Mouse (Mus musculus) T-helper 2 cell (primary cell): ENCODE results near the gene 1700001O22Rik.

Experiments used
- in situ Hi-C: fragments of 300-600 bp; cut with MboI, MseI; formaldehyde crosslinking; loops from one replicate; pipeline ENCODE4 v1.15.1; 2025; ENCODE audit warnings: high pct_unique_total_duplicates

Gene 1700001O22Rik

GRCm38 (mm10) chr2:30816383-30816782 lies 12.9 kb upstream of the 1700001O22Rik start:
- in situ Hi-C loops = no loop called here

- in situ Hi-C loops = no loop called here
Observed at GRCm38 (mm10) chr2:30810573-30810972, 7.1 kb upstream of the 1700001O22Rik start.

GRCm38 (mm10) chr2:30809503-30809902 lies 6.0 kb upstream of the 1700001O22Rik start:
- in situ Hi-C loops = no loop called here

- in situ Hi-C loops = no loop called here
Observed at GRCm38 (mm10) chr2:30808296-30808655, 4.8 kb upstream of the 1700001O22Rik start.

GRCm38 (mm10) chr2:30807648-30808295 lies 4.3 kb upstream of the 1700001O22Rik start, which contains the start of gene Ntmt1:
Ntmt1 (plus strand) TSS chr2:30807826.
- in situ Hi-C loops = no loop called here

DNA sequence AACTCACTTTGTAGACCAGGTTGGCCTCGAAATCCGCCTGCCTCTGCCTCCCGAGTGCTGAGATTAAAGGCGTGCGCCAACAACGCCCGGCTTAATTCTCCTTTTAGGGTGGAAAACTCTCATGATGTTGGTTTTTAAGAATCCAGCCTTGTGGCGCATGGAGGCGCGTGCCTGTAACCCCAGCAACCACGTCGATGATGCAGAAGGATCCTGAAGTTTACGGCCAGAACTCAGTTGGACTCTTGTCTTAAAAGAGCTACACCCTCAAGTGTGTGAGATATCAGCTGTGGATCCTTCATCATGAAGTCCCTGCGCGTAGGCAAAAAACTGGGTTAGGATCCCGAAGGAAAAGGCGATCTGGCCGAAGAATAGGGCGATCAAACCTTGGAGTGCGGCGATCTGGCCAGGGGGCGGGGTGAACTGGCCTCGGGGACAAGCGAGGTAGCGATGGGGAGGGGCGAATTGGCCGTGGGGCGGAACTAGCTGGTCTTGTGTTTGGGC lies 3.7 kb upstream of the 1700001O22Rik start:
- in situ Hi-C loops = no loop called here

DNA sequence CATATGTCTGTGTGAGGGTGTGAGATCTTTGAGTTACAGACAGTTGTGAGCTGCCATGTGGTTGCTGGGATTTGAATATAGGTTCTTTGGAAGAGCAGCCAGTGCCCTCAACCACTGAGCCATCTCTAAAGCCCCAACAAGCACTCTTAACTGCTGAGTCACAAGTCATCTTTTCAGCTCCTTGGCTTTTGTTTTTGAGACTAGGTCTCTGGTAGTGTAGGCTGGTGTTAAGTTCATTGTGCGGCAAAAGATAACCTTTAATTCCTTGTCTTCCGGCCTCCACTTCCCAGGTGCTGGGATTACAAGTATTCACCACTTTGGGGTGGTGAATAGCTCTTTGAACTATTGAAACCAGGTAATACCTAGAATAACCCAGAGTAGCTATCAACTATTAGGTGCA lies 2.5 kb upstream of the 1700001O22Rik start:
- in situ Hi-C loops = no loop called here

DNA sequence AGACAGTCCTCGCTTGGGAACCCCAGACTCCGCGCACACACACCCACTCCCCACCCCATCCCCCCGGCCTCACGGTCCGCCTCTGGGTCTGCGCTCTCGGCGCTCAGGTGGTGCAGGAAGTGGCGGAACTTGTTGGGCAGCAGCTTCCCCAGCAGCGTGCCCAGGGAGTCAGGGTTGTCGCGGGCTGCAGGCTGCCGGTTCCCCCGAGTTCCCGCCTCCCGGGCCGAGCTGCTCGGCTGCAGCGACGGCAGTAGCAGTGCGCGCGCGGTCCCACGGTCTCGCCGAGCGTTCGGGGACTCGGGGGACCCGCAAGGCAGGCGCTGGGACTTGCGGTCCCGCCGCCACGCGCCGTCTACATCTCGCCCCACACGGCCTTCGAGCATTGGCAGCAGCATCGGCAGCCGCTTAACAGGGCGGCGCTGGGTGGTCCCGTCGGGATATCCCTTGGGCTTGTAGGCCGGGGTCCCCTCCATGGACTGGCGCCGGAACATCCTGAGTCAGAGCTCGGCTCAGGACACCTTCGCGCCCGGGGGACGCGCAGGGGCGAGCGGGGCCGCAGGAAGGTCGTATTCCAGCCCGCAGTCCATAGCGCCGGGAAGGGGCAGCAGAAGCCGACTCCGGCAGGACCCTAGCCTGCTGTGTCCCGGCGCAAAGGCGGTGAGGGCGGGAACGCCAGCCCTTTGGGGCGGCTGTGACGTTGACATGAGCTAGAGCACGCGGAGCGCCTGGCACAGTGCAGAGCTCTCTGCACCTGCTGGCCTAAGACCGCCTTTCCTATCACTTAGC lies 2.2 kb downstream of the 1700001O22Rik start:
- in situ Hi-C loops = no loop called here

GRCm38 (mm10) chr2:30800671-30801066 lies 2.8 kb downstream of the 1700001O22Rik start:
- in situ Hi-C loops = no loop called here

DNA sequence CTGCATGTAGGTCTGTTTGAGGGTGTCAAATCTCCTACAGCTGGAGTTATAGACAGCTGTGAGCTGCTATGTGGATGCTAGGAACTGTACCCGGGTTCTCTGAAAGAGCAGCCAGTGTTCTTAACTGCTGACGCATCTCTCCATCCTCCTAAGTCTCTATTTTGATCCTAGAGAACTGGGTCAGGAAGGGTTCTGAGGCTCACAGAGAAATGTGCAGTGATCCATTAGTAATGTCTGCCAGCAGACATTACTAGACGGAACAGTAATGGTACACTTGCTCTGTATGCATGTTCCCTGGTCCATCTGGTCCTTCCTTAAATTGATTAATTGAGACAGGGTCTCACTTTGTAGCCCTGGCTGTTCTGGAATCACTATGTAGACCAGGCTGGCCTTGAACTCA lies 4.0 kb downstream of the 1700001O22Rik start:
- in situ Hi-C loops = no loop called here

DNA sequence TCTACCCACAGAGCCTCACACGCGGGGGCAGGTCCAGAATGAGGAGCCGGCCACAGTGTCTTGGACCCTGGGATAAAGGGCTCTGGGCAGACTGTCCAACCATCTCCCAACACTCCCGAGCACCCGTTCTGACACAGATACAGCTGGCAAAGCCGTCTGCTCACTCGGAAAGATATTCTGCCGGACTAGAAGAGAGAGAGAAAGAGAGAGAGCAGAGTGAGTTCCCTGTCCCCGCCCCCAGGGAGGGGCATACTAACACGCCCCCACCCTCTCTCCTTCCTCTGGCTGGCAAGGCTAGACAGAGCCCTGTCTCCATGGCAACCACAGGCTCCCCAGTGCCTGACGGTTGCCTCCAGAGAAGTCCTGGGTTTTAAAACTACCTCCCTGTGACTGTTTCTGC lies 7.1 kb downstream of the 1700001O22Rik start:
- in situ Hi-C loops = no loop called here

DNA sequence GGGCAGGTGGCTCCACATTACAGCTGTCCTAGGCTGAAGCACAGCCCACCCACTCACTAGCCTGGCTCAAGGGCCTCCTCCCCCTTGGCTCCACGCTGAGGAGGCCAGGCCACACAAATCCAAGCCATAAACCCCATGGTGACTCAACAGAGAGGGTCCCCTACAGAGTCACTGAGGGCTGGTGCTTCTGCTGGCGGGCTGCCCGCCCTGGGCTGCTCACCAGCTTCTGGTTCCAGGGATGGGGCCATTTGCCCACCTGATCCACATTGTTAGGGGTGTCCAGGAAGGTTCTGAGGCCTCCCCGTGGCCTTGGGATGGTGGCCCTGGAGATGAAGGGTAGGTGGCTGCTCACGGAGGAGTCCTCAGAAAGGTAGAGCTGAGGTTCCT lies 7.6 kb downstream of the 1700001O22Rik start:
- in situ Hi-C loops = no loop called here

DNA sequence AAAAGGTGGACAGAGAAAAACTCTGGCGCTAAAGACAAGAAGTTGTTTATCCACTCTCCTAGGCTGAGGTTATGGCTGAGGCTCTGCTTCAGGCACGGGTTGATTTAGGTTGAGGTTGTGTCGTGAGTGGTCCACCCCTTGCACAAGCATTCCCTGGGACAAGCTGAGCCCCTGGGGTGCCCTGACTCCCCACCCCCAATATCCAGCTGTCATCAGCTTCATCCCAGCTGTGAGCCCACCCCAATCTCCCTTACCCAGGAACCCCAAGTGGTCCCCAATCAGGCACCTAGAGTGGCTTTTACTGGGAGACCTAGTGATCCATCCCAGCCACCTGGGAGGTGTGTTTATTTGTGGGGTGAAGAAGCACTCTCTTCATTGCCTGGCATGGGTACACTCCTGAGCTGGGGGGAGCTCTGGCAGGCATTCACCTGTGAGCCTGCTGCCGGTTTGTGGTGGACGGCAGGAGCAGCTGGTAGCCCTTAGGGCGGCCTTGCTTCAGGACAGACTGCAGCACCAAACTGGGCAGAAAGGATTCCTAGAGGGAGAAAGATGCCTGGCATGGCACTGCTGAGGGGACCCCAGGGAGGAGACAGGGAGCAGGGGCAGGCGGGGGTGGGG lies 8.1 kb downstream of the 1700001O22Rik start:
- in situ Hi-C loops = no loop called here

DNA sequence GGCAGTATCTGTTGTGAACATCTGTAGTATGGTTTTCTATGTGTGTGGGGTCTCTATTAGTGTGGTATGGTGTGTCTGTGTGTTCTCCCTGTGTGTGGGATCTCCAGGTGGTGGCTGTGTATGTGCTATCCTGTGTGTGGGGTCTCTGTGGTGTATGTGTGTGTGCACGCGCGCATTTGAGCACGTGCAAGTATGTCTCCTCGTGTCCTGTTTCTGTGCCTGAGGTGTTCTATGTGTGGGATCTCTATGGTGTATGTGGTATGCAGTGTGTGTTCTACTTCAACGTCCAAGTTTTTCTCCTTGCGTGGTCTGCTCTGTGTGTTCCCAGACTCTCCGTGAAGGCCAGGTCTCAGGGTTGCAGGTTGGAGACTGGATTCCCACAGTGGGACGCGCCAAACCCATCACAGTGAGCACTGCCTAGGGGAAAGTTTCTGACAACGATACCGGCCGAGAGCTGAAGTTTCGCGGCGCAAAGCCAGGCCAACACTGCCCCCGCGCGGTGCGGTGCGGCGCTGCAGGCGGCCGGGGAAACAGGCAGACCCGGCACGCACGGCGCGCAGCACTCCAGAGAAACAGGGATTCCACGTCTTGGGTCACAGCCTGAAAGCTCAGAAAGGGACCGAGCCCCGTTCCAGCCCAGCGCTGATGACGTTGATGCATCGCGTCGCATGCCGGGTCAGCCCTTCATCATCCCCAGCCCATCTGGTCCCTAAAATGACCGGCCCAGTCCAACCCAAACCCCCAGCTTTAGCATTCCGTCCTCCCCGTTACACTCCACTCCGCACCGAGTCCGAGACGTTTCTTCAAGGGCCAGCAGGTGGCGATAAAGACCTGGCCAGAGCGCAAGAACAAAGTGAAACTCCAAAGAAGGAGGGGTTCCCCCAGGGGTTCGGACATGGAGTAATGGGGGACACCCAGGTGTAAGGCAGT lies 9.0 kb downstream of the 1700001O22Rik start:
- in situ Hi-C loops = loop anchor here (5.0 kb wide), 1 partner anchor 342 kb away; no protein-coding TSS in a partner anchor

GRCm38 (mm10) chr2:30792061-30792460 lies 11.4 kb downstream of the 1700001O22Rik start:
- in situ Hi-C loops = loop anchor here (5.0 kb wide), 1 partner anchor 340 kb away; no protein-coding TSS in a partner anchor

- in situ Hi-C loops = no loop called here
Observed at GRCm38 (mm10) chr2:30787466-30787865, 16.0 kb downstream of the 1700001O22Rik start.

GRCm38 (mm10) chr2:30784078-30784994 lies 19.1 kb downstream of the 1700001O22Rik start:
- in situ Hi-C loops = no loop called here

DNA sequence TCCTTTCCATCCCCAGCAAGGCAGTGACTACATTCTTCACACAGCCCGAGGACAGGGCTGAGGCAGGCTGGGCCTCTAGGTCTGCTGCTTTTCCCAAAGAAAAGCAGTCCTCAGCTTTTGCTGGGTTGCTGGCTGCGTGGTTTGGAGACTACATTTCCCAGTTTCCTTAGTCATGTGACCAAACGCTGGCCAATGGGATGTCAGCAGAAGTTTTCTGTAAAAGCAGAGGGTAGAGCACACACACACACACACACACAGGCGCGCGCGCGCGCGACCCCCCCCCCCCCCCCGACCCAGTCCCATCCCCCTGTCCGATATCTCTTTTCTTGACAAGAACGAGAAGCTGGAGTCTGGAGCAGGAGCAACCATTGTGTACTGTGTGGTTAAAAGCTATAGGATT lies 20.1 kb downstream of the 1700001O22Rik start:
- in situ Hi-C loops = no loop called here

- in situ Hi-C loops = no loop called here
Observed at GRCm38 (mm10) chr2:30782312-30783290, 20.9 kb downstream of the 1700001O22Rik start.
